Mouse (Mus musculus) heart, postnatal 0 days (tissue): ENCODE measurements around the gene Tnpo2.
A peak's percentile ranks its signal among the peaks of the same experiment; 100 is the strongest.

ENCODE experiments used
- CTCF ChIP-seq: IDR thresholded peaks from 2 replicates; pipeline ENCODE4 v1.5.1; 2016; ENCODE audit warnings: antibody characterized with exemption, control low read depth, low read depth
- EP300 ChIP-seq: IDR thresholded peaks from 2 replicates; pipeline ENCODE4 v1.6.1; 2016; ENCODE audit warnings: antibody characterized with exemption, low read depth

- TF ChIP-seq CTCF, result peak; percentile 8; the same call in 1 of the 2 replicates
- peak; percentile 38; the same call in 1 of the 2 replicates for TF ChIP-seq EP300
Measured at GRCm38 (mm10) chr8:85071514-85072281, 35.0 kb downstream of the Tnpo2 start, which contains the start of gene Dhps.
